Mouse (Mus musculus): ENCODE measurements around the gene Tma7.

GRCm38 (mm10) chr9:109114276-109114675, 31.9 kb upstream of the Tma7 start:
- no peak for TF ChIP-seq POLR2A (IDR thresholded peaks at IDR 0.05; ENCODE audit: insufficient read depth, low read depth, low read length)
- TF ChIP-seq CTCF (IDR thresholded peaks at IDR 0.05; ENCODE audit: insufficient read depth, low read depth, low read length), result no peak
